Mouse (Mus musculus) CH12.LX (cell line): ENCODE measurements around the gene Synpo2l.

Experiments used
- CHD1 ChIP-seq: IDR thresholded peaks from 2 replicates; pipeline ENCODE4 v1.6.1; 2012; ENCODE audit warnings: low read depth, low read length, improper control_type of control experiment, inconsistent platforms
- CTCF ChIP-seq, 2 experiments: IDR thresholded peaks in 1 of 2; conservative IDR thresholded peaks in 1 of 2; 2 replicates each; pipeline ENCODE4 v1.5.1; 2011 to 2012; ENCODE audit warnings: low read depth in 2 of 2, low read length in 2 of 2, improper control_type of control experiment in 1 of 2, inconsistent platforms in 1 of 2, mild to moderate bottlenecking in 1 of 2, moderate library complexity in 1 of 2
- EP300 ChIP-seq: IDR thresholded peaks from 2 replicates; pipeline ENCODE4 v1.6.1; 2011; ENCODE audit warnings: low read length, improper control_type of control experiment
- MAFK ChIP-seq: IDR thresholded peaks from 2 replicates; pipeline ENCODE4 v1.6.1; 2011; ENCODE audit warnings: low read length, improper control_type of control experiment; ENCODE audit not compliant: insufficient replicate concordance
- MAZ ChIP-seq: IDR thresholded peaks from 2 replicates; pipeline ENCODE4 v1.6.1; 2012; ENCODE audit warnings: low read depth, mild to moderate bottlenecking, inconsistent platforms, low read length, improper control_type of control experiment, moderate library complexity
- POLR2A ChIP-seq: IDR thresholded peaks from 2 replicates; pipeline ENCODE4 v1.6.1; 2011; ENCODE audit warnings: low read depth, mild to moderate bottlenecking, improper control_type of control experiment, low read length
- RCOR1 ChIP-seq: conservative IDR thresholded peaks from 2 replicates; pipeline ENCODE4 v1.6.1; 2012; ENCODE audit warnings: low read depth, mild to moderate bottlenecking, inconsistent platforms, low read length, improper control_type of control experiment
- SMC3 ChIP-seq: IDR thresholded peaks from 2 replicates; pipeline ENCODE4 v1.6.1; 2011; ENCODE audit warnings: low read depth, low read length, improper control_type of control experiment
- UBTF ChIP-seq: IDR thresholded peaks from 2 replicates; pipeline ENCODE4 v1.6.1; 2012; ENCODE audit warnings: low read depth, mild to moderate bottlenecking, inconsistent platforms, low read length, improper control_type of control experiment, moderate library complexity
- USF1 ChIP-seq: IDR thresholded peaks from 2 replicates; pipeline ENCODE4 v1.6.1; 2014; ENCODE audit warnings: low read depth, mild to moderate bottlenecking, inconsistent platforms, low read length, improper control_type of control experiment
- USF2 ChIP-seq: conservative IDR thresholded peaks from 2 replicates; pipeline ENCODE4 v1.6.1; 2011; ENCODE audit warnings: low read depth, low read length, improper control_type of control experiment

DNA sequence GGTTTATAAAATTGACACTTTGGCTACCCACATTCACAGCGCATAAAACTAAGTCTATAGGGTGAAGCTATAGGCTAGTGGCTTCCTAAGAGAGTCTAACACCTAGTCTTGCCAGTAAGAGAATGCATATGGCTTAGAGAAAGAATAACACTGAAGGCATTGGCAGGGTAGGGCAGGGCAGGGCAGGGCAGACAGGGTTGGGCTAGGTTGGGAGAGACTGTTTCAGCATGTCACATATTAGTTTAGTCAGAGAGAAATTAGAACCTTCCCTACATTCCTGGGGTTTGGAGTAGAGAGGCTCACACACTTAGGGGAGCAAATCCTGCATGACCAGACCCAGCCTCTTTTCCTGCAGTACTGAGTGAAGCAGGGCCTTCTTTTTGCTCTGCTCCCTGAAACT is 685 bp downstream of the Synpo2l start:
- TF ChIP-seq SMC3 = no peak
- TF ChIP-seq CTCF (conservative IDR thresholded peaks at IDR 0.05 in 1 of 2, IDR thresholded peaks at IDR 0.05 in 1 of 2; ENCODE audit: low read depth in 2 of 2, low read length in 2 of 2) = no peak
- no peak for TF ChIP-seq POLR2A
- no peak for TF ChIP-seq CHD1
- no peak for TF ChIP-seq EP300
- TF ChIP-seq USF2 = no peak
- no peak for TF ChIP-seq MAFK
- TF ChIP-seq MAZ = no peak
- no peak for TF ChIP-seq RCOR1
- no peak for TF ChIP-seq USF1
- TF ChIP-seq UBTF = no peak
